Mouse (Mus musculus): ENCODE measurements around the gene Robo4. TPM values are rescaled to one million over a fixed set of nuclear protein-coding genes. Genes with fewer than 3 reads are reported as not detected.

The Robo4 gene
- total and polyA plus RNA-seq, 3 experiments = not detected

DNA sequence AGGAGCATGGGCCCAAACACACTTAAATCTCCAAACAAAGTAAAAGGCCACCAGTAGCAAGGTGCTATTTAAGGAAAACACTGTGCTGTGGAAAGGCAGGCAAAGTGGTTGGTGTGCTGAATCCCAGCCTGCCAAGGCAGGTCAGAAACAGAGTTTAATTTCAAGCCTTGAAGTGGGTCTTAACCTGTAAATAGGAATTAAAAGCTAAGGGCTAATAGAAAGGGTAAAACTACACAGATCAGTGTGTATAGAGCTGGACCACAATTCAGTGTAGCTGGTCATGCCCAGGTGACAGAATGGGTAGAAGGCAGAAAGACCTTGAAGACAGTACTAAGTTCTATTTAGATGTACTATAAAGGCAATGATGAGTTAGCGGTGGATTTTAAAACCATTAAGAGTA is 55.5 kb downstream of the Robo4 start:
- no peaks in the 10 kb centered on the region for H3K9me3 ChIP-seq (replicated peaks; ENCODE audit: insufficient read depth, low read length)
- no peak for TF ChIP-seq MAX (IDR thresholded peaks at IDR 0.05; ENCODE audit: low read length)
- no peak for TF ChIP-seq EP300 (IDR thresholded peaks at IDR 0.05; ENCODE audit: low read depth in 1 of 2, low read length in 2 of 2)
- no peak for TF ChIP-seq POLR2AphosphoS5 (IDR thresholded peaks at IDR 0.05; ENCODE audit: borderline replicate concordance, low read depth, low read length)
- no peak for TF ChIP-seq SIN3A (IDR thresholded peaks at IDR 0.05; ENCODE audit: low read length)
- no peak for TF ChIP-seq TBP (IDR thresholded peaks at IDR 0.05; ENCODE audit: low read depth, low read length)
- no peak for TF ChIP-seq SMC3 (IDR thresholded peaks at IDR 0.05; ENCODE audit: low read depth, low read length)
- no peak for TF ChIP-seq NRF1 (IDR thresholded peaks at IDR 0.05; ENCODE audit: insufficient read depth, low read depth, low read length, poor library complexity, severe bottlenecking)
- TF ChIP-seq ELF1 (IDR thresholded peaks at IDR 0.05; ENCODE audit: low read depth, low read length) = no peak
- no peak for TF ChIP-seq ZNF384 (IDR thresholded peaks at IDR 0.05; ENCODE audit: low read depth, low read length)
- no peak for TF ChIP-seq UBTF (IDR thresholded peaks at IDR 0.05; ENCODE audit: borderline replicate concordance, insufficient read depth, low read depth, low read length)
- no peak for TF ChIP-seq MAFK (IDR thresholded peaks at IDR 0.05; ENCODE audit: borderline replicate concordance, low read depth, low read length)
- TF ChIP-seq ZKSCAN1 (IDR thresholded peaks at IDR 0.05; ENCODE audit: low read depth, low read length) = no peak
- TF ChIP-seq MEF2A (IDR thresholded peaks at IDR 0.05; ENCODE audit: extremely low read depth, insufficient replicate concordance, low read depth, low read length, poor library complexity, severe bottlenecking) = no peak
- TF ChIP-seq TAL1 (IDR thresholded peaks at IDR 0.05; ENCODE audit: low read length) = no peak
- no peak for TF ChIP-seq CTCF (IDR thresholded peaks at IDR 0.05 in 2 of 3, conservative IDR thresholded peaks at IDR 0.05 in 1 of 3; ENCODE audit: control insufficient read depth in 1 of 3, insufficient read depth in 1 of 3, low read depth in 2 of 3, low read length in 3 of 3, poor library complexity in 1 of 3, severe bottlenecking in 1 of 3)
- no peak for DNase-seq (ENCODE audit: low read depth, low spot score)
- H3K4me1 ChIP-seq (ENCODE audit: control insufficient read depth in 1 of 2, insufficient read depth in 2 of 2, low read length in 2 of 2) = no peaks in the 10 kb centered on the region
- no peak overlapping the region for H3K9ac ChIP-seq (ENCODE audit: control insufficient read depth, low read depth, low read length, poor library complexity, severe bottlenecking)
- no peaks in the 10 kb centered on the region; a peak in 1 of 4 replicates for H3K36me3 ChIP-seq (ENCODE audit: control insufficient read depth in 1 of 2, insufficient read depth in 2 of 2, low read length in 2 of 2)
- peaks cover 9 to 16% of the 10 kb centered on the region in 2 experiments for H3K27me3 ChIP-seq (ENCODE audit: control insufficient read depth in 1 of 2, insufficient read depth in 2 of 2, low read length in 2 of 2)
- H3K79me2 ChIP-seq (ENCODE audit: control insufficient read depth, insufficient read depth, low read length, poor library complexity) = no peaks in the 10 kb centered on the region
- no peak overlapping the region for H3K4me3 ChIP-seq (ENCODE audit: control insufficient read depth in 1 of 2, insufficient read depth in 1 of 2, low read depth in 2 of 2, low read length in 2 of 2)
- H3K27ac ChIP-seq (ENCODE audit: control insufficient read depth, low read depth, low read length) = no peak overlapping the region

GRCm38 (mm10) chr9:37459665-37460042 is 58.0 kb downstream of the Robo4 start:
- TF ChIP-seq BHLHE40 (IDR thresholded peaks at IDR 0.05; ENCODE audit: borderline replicate concordance, low read depth, low read length) = no peak
- no peak for TF ChIP-seq GATA1 (IDR thresholded peaks at IDR 0.05; ENCODE audit: low read depth, low read length)
- no peak for TF ChIP-seq E2F4 (IDR thresholded peaks at IDR 0.05; ENCODE audit: borderline replicate concordance, low read depth, low read length)
- no peak for TF ChIP-seq MAZ (IDR thresholded peaks at IDR 0.05; ENCODE audit: low read depth, low read length)
- no peak for TF ChIP-seq MYC (IDR thresholded peaks at IDR 0.05; ENCODE audit: low read depth, low read length)
- TF ChIP-seq KAT2A (conservative IDR thresholded peaks at IDR 0.05; ENCODE audit: low read depth, low read length) = no peak
- TF ChIP-seq MAFK (IDR thresholded peaks at IDR 0.05; ENCODE audit: borderline replicate concordance, low read depth, low read length) = no peak
- TF ChIP-seq USF1 (IDR thresholded peaks at IDR 0.05; ENCODE audit: low read depth, low read length) = no peak
- TF ChIP-seq RCOR1 (IDR thresholded peaks at IDR 0.05; ENCODE audit: low read depth, low read length) = no peak
- TF ChIP-seq ZNF384 (IDR thresholded peaks at IDR 0.05; ENCODE audit: low read depth, low read length) = no peak
- no peak for TF ChIP-seq MXI1 (IDR thresholded peaks at IDR 0.05; ENCODE audit: low read depth, low read length)
- no peak for TF ChIP-seq EP300 (IDR thresholded peaks at IDR 0.05; ENCODE audit: low read depth in 1 of 2, low read length in 2 of 2)
- TF ChIP-seq CHD2 (IDR thresholded peaks at IDR 0.05; ENCODE audit: low read length) = no peak
- TF ChIP-seq NRF1 (IDR thresholded peaks at IDR 0.05; ENCODE audit: insufficient read depth, low read depth, low read length, poor library complexity, severe bottlenecking) = no peak
- no peak for TF ChIP-seq CTCF (IDR thresholded peaks at IDR 0.05 in 2 of 3, conservative IDR thresholded peaks at IDR 0.05 in 1 of 3; ENCODE audit: control insufficient read depth in 1 of 3, insufficient read depth in 1 of 3, low read depth in 2 of 3, low read length in 3 of 3, poor library complexity in 1 of 3, severe bottlenecking in 1 of 3)
- no peak overlapping the region for H3K9ac ChIP-seq (ENCODE audit: control insufficient read depth, low read depth, low read length, poor library complexity, severe bottlenecking)
- DNase-seq (ENCODE audit: low read depth, low spot score) = no peak
- no peaks in the 10 kb centered on the region for H3K9me3 ChIP-seq (replicated peaks; ENCODE audit: insufficient read depth, low read length)
- no peak overlapping the region for H3K27ac ChIP-seq (ENCODE audit: control insufficient read depth, low read depth, low read length)
- H3K4me1 ChIP-seq (ENCODE audit: control insufficient read depth in 1 of 2, insufficient read depth in 2 of 2, low read length in 2 of 2) = no peaks in the 10 kb centered on the region
- no peaks in the 10 kb centered on the region for H3K79me2 ChIP-seq (ENCODE audit: control insufficient read depth, insufficient read depth, low read length, poor library complexity)
- no peaks in the 10 kb centered on the region; a peak in 1 of 4 replicates for H3K36me3 ChIP-seq (ENCODE audit: control insufficient read depth in 1 of 2, insufficient read depth in 2 of 2, low read length in 2 of 2)
- peaks cover 3 to 5% of the 10 kb centered on the region in 2 experiments for H3K27me3 ChIP-seq (ENCODE audit: control insufficient read depth in 1 of 2, insufficient read depth in 2 of 2, low read length in 2 of 2)
- no peak overlapping the region for H3K4me3 ChIP-seq (ENCODE audit: control insufficient read depth in 1 of 2, insufficient read depth in 1 of 2, low read depth in 2 of 2, low read length in 2 of 2)

Data from MEL (cell line).